Mouse (Mus musculus): Measurements from ENCODE around the gene Agxt2. TPM values are rescaled to one million over a fixed set of nuclear protein-coding genes. Genes with fewer than 3 reads are reported as not detected.

The Agxt2 gene
- polyA plus RNA-seq, 1 experiment = not detected

GRCm38 (mm10) chr15:10409842-10410241 is 51.5 kb downstream of the Agxt2 start:
- TF ChIP-seq POLR2A (IDR thresholded peaks at IDR 0.05; ENCODE audit: borderline replicate concordance, insufficient read depth, low read length) (no peak), CTCF (IDR thresholded peaks at IDR 0.05; ENCODE audit: borderline replicate concordance, insufficient read depth, low read depth, low read length) (no peak)
- DNase-seq = no peak
- no peak overlapping the region for H3K4me3 ChIP-seq (replicated peaks; ENCODE audit: insufficient read depth, low read depth, low read length)
- no peaks in the 10 kb centered on the region for H3K4me1 ChIP-seq (ENCODE audit: control insufficient read depth, insufficient read depth, low read length)
- H3K27me3 ChIP-seq (ENCODE audit: control insufficient read depth, insufficient read depth, low read length) = no peaks in the 10 kb centered on the region
- 86% methylated on average over 3 of the region's 3 CpGs for WGBS
- H3K27ac ChIP-seq (ENCODE audit: insufficient read depth, low read length) = no peak overlapping the region

GRCm38 (mm10) chr15:10410881-10411280 is 52.5 kb downstream of the Agxt2 start:
- 73% methylated on average over 2 of the region's 2 CpGs for WGBS

GRCm38 (mm10) chr15:10413656-10414055 is 55.3 kb downstream of the Agxt2 start:
- TF ChIP-seq CTCF (IDR thresholded peaks at IDR 0.05; ENCODE audit: borderline replicate concordance, insufficient read depth, low read depth, low read length) (no peak), POLR2A (IDR thresholded peaks at IDR 0.05; ENCODE audit: borderline replicate concordance, insufficient read depth, low read length) (no peak)

More at GRCm38 (mm10) chr15:10410881-10411280, 52.5 kb downstream of the Agxt2 start:
- H3K27me3 ChIP-seq (ENCODE audit: control insufficient read depth, insufficient read depth, low read length) = no peaks in the 10 kb centered on the region
- no peak for DNase-seq
- H3K27ac ChIP-seq (ENCODE audit: insufficient read depth, low read length) = no peak overlapping the region
- H3K4me1 ChIP-seq (ENCODE audit: control insufficient read depth, insufficient read depth, low read length) = no peaks in the 10 kb centered on the region
- TF ChIP-seq CTCF (IDR thresholded peaks at IDR 0.05; ENCODE audit: borderline replicate concordance, insufficient read depth, low read depth, low read length) (no peak), POLR2A (IDR thresholded peaks at IDR 0.05; ENCODE audit: borderline replicate concordance, insufficient read depth, low read length) (no peak)
- H3K4me3 ChIP-seq (replicated peaks; ENCODE audit: insufficient read depth, low read depth, low read length) = no peak overlapping the region

GRCm38 (mm10) chr15:10421138-10421784 is 62.9 kb downstream of the Agxt2 start:
- Histone ChIP-seq H3K27ac (ENCODE audit: insufficient read depth, low read length) (no peak overlapping the region), H3K27me3 (ENCODE audit: control insufficient read depth, insufficient read depth, low read length) (no peaks in the 10 kb centered on the region), H3K4me3 (replicated peaks; ENCODE audit: insufficient read depth, low read depth, low read length) (no peak overlapping the region), H3K4me1 (ENCODE audit: control insufficient read depth, insufficient read depth, low read length) (no peaks in the 10 kb centered on the region; the same call in 1 of the 2 replicates)
- no peak for TF ChIP-seq CTCF (IDR thresholded peaks at IDR 0.05; ENCODE audit: borderline replicate concordance, insufficient read depth, low read depth, low read length)
- no peak for TF ChIP-seq POLR2A (IDR thresholded peaks at IDR 0.05; ENCODE audit: borderline replicate concordance, insufficient read depth, low read length)
- no peak for DNase-seq
- WGBS = 16% methylated on average over 7 of the region's 7 CpGs

More at GRCm38 (mm10) chr15:10413656-10414055, 55.3 kb downstream of the Agxt2 start:
- H3K4me3 ChIP-seq (replicated peaks; ENCODE audit: insufficient read depth, low read depth, low read length) = no peak overlapping the region
- no peak for DNase-seq
- H3K27ac ChIP-seq (ENCODE audit: insufficient read depth, low read length) = no peak overlapping the region
- WGBS = 68% methylated on average over 6 of the region's 6 CpGs
- no peaks in the 10 kb centered on the region for H3K27me3 ChIP-seq (ENCODE audit: control insufficient read depth, insufficient read depth, low read length)
- H3K4me1 ChIP-seq (ENCODE audit: control insufficient read depth, insufficient read depth, low read length) = no peaks in the 10 kb centered on the region

GRCm38 (mm10) chr15:10421785-10422144 is 63.4 kb downstream of the Agxt2 start:
- Histone ChIP-seq H3K27me3 (ENCODE audit: control insufficient read depth, insufficient read depth, low read length) (no peaks in the 10 kb centered on the region), H3K4me1 (ENCODE audit: control insufficient read depth, insufficient read depth, low read length) (no peaks in the 10 kb centered on the region; the same call in 1 of the 2 replicates), H3K4me3 (replicated peaks; ENCODE audit: insufficient read depth, low read depth, low read length) (no peak overlapping the region), H3K27ac (ENCODE audit: insufficient read depth, low read length) (no peak overlapping the region)
- DNase-seq = no peak
- TF ChIP-seq CTCF (IDR thresholded peaks at IDR 0.05; ENCODE audit: borderline replicate concordance, insufficient read depth, low read depth, low read length) (no peak), POLR2A (IDR thresholded peaks at IDR 0.05; ENCODE audit: borderline replicate concordance, insufficient read depth, low read length) (no peak)
- WGBS = 2% methylated on average over 1 of the region's 1 CpGs

- Histone ChIP-seq H3K27ac (ENCODE audit: insufficient read depth, low read length) (no peak overlapping the region), H3K27me3 (ENCODE audit: control insufficient read depth, insufficient read depth, low read length) (no peaks in the 10 kb centered on the region), H3K4me1 (ENCODE audit: control insufficient read depth, insufficient read depth, low read length) (no peaks in the 10 kb centered on the region; the same call in 1 of the 2 replicates), H3K4me3 (replicated peaks; ENCODE audit: insufficient read depth, low read depth, low read length) (no peak overlapping the region)
- TF ChIP-seq CTCF (IDR thresholded peaks at IDR 0.05; ENCODE audit: borderline replicate concordance, insufficient read depth, low read depth, low read length) (no peak), POLR2A (IDR thresholded peaks at IDR 0.05; ENCODE audit: borderline replicate concordance, insufficient read depth, low read length) (no peak)
- no peak for DNase-seq
- WGBS = 93% methylated on average over 6 of the region's 6 CpGs
These were observed 67.8 kb downstream of the Agxt2 start for GRCm38 (mm10) chr15:10426124-10426523.

GRCm38 (mm10) chr15:10426545-10427266 is 68.4 kb downstream of the Agxt2 start:
- Histone ChIP-seq H3K27me3 (ENCODE audit: control insufficient read depth, insufficient read depth, low read length) (no peaks in the 10 kb centered on the region), H3K4me3 (replicated peaks; ENCODE audit: insufficient read depth, low read depth, low read length) (no peak overlapping the region), H3K4me1 (ENCODE audit: control insufficient read depth, insufficient read depth, low read length) (no peaks in the 10 kb centered on the region; the same call in 1 of the 2 replicates), H3K27ac (ENCODE audit: insufficient read depth, low read length) (no peak overlapping the region)
- no peak for DNase-seq
- TF ChIP-seq POLR2A (IDR thresholded peaks at IDR 0.05; ENCODE audit: borderline replicate concordance, insufficient read depth, low read length) (no peak), CTCF (IDR thresholded peaks at IDR 0.05; ENCODE audit: borderline replicate concordance, insufficient read depth, low read depth, low read length) (no peak)
- 91% methylated on average over 13 of the region's 13 CpGs for WGBS

GRCm38 (mm10) chr15:10436893-10437292 is 78.6 kb downstream of the Agxt2 start:
- TF ChIP-seq CTCF (IDR thresholded peaks at IDR 0.05; ENCODE audit: borderline replicate concordance, insufficient read depth, low read depth, low read length) = no peak
- TF ChIP-seq POLR2A (IDR thresholded peaks at IDR 0.05; ENCODE audit: borderline replicate concordance, insufficient read depth, low read length) = no peak
- no peak for DNase-seq
- Histone ChIP-seq H3K4me1 (ENCODE audit: control insufficient read depth, insufficient read depth, low read length) (no peaks in the 10 kb centered on the region), H3K4me3 (replicated peaks; ENCODE audit: insufficient read depth, low read depth, low read length) (no peak overlapping the region), H3K27me3 (ENCODE audit: control insufficient read depth, insufficient read depth, low read length) (no peaks in the 10 kb centered on the region), H3K27ac (ENCODE audit: insufficient read depth, low read length) (no peak overlapping the region)
- 80% methylated on average over 1 of the region's 1 CpGs for WGBS
